Mouse (Mus musculus): ENCODE results near the gene Gm20388.

GRCm38 (mm10) chr8:123047827-123048226 lies 3137.2 kb downstream of the Gm20388 start:
- TF ChIP-seq CTCF (IDR thresholded peaks at IDR 0.05; ENCODE audit: low read depth) (no peak), EP300 (IDR thresholded peaks at IDR 0.05; ENCODE audit: low read depth) (no peak)

Data from liver, embryonic 14.5 days (tissue).